Mouse (Mus musculus): ENCODE data around the gene Mmd2. TPM values are rescaled to one million over a fixed set of nuclear protein-coding genes. Genes with fewer than 3 reads are reported as not detected.

Gene Mmd2
- polyA plus RNA-seq, 1 experiment from 2014 or later = not detected

GRCm38 (mm10) chr5:142583616-142584126 is 24.9 kb downstream of the Mmd2 start:
- 70% methylated on average over 14 of the region's 14 CpGs for WGBS (ENCODE audit: missing documents)

GRCm38 (mm10) chr5:142581517-142581916 is 27.1 kb downstream of the Mmd2 start:
- Histone ChIP-seq H3K79me2 (ENCODE audit: inconsistent target) (no peaks in the 10 kb centered on the region), H3K4me3 (ENCODE audit: inconsistent target) (no peak overlapping the region), H3K27ac (no peak overlapping the region), H3K36me3 (ENCODE audit: inconsistent target) (no peaks in the 10 kb centered on the region)
- WGBS (ENCODE audit: missing documents) = 30% methylated on average over 5 of the region's 5 CpGs

More at GRCm38 (mm10) chr5:142583616-142584126, 24.9 kb downstream of the Mmd2 start:
- Histone ChIP-seq H3K79me2 (ENCODE audit: inconsistent target) (no peaks in the 10 kb centered on the region), H3K27ac (no peak overlapping the region), H3K4me3 (ENCODE audit: inconsistent target) (no peak overlapping the region), H3K36me3 (ENCODE audit: inconsistent target) (no peaks in the 10 kb centered on the region)

- 90% methylated on average over 10 of the region's 10 CpGs for WGBS (ENCODE audit: missing documents)
- H3K79me2 ChIP-seq (ENCODE audit: inconsistent target) = no peaks in the 10 kb centered on the region
- no peak overlapping the region for H3K27ac ChIP-seq
- H3K4me3 ChIP-seq (ENCODE audit: inconsistent target) = no peak overlapping the region
- H3K36me3 ChIP-seq (ENCODE audit: inconsistent target) = no peaks in the 10 kb centered on the region
Observed at GRCm38 (mm10) chr5:142578192-142578591, 30.4 kb downstream of the Mmd2 start.

GRCm38 (mm10) chr5:142576832-142577231 is 31.8 kb downstream of the Mmd2 start:
- WGBS (ENCODE audit: missing documents) = 81% methylated on average over 7 of the region's 7 CpGs
- H3K27ac ChIP-seq = no peak overlapping the region
- no peaks in the 10 kb centered on the region for H3K79me2 ChIP-seq (ENCODE audit: inconsistent target)
- H3K4me3 ChIP-seq (ENCODE audit: inconsistent target) = no peak overlapping the region
- no peaks in the 10 kb centered on the region for H3K36me3 ChIP-seq (ENCODE audit: inconsistent target)

GRCm38 (mm10) chr5:142574323-142575057 is 34.1 kb downstream of the Mmd2 start:
- H3K79me2 ChIP-seq (ENCODE audit: inconsistent target) = no peaks in the 10 kb centered on the region
- no peak overlapping the region for H3K27ac ChIP-seq
- H3K4me3 ChIP-seq (ENCODE audit: inconsistent target) = no peak overlapping the region
- H3K36me3 ChIP-seq (ENCODE audit: inconsistent target) = no peaks in the 10 kb centered on the region
- 76% methylated on average over 8 of the region's 8 CpGs for WGBS (ENCODE audit: missing documents)

- no peak overlapping the region for H3K27ac ChIP-seq
- no peak overlapping the region for H3K4me3 ChIP-seq (ENCODE audit: inconsistent target)
- H3K36me3 ChIP-seq (ENCODE audit: inconsistent target) = no peaks in the 10 kb centered on the region
- H3K79me2 ChIP-seq (ENCODE audit: inconsistent target) = no peaks in the 10 kb centered on the region
- 100% methylated on average over 1 of the region's 1 CpGs for WGBS (ENCODE audit: missing documents)
Observed at GRCm38 (mm10) chr5:142564606-142565005, 44.0 kb downstream of the Mmd2 start.

- H3K36me3 ChIP-seq (ENCODE audit: inconsistent target) = no peaks in the 10 kb centered on the region
- no peak overlapping the region for H3K4me3 ChIP-seq (ENCODE audit: inconsistent target)
- H3K79me2 ChIP-seq (ENCODE audit: inconsistent target) = no peaks in the 10 kb centered on the region
- WGBS (ENCODE audit: missing documents) = 55% methylated on average over 7 of the region's 7 CpGs
- no peak overlapping the region for H3K27ac ChIP-seq
Observed at GRCm38 (mm10) chr5:142560261-142560660, 48.3 kb downstream of the Mmd2 start.

- H3K27ac ChIP-seq = no peak overlapping the region
- H3K4me3 ChIP-seq (ENCODE audit: inconsistent target) = no peak overlapping the region
- no peaks in the 10 kb centered on the region for H3K79me2 ChIP-seq (ENCODE audit: inconsistent target)
- no peaks in the 10 kb centered on the region for H3K36me3 ChIP-seq (ENCODE audit: inconsistent target)
- 49% methylated on average over 7 of the region's 21 CpGs for WGBS (ENCODE audit: missing documents)
Observed at GRCm38 (mm10) chr5:142557397-142558067, 51.1 kb downstream of the Mmd2 start.

- WGBS (ENCODE audit: missing documents) = 89% methylated on average over 4 of the region's 4 CpGs
- Histone ChIP-seq H3K27ac (no peak overlapping the region), H3K36me3 (ENCODE audit: inconsistent target) (no peaks in the 10 kb centered on the region), H3K4me3 (ENCODE audit: inconsistent target) (no peak overlapping the region), H3K79me2 (ENCODE audit: inconsistent target) (no peaks in the 10 kb centered on the region)
Observed at GRCm38 (mm10) chr5:142556721-142557120, 51.9 kb downstream of the Mmd2 start.

- 68% methylated on average over 5 of the region's 5 CpGs for WGBS (ENCODE audit: missing documents)
Observed at GRCm38 (mm10) chr5:142555866-142556265, 52.7 kb downstream of the Mmd2 start.

GRCm38 (mm10) chr5:142550706-142551652 is 57.6 kb downstream of the Mmd2 start, which contains the start of gene Radil:
Radil (minus strand) TSS chr5:142551098.
- Histone ChIP-seq H3K36me3 (ENCODE audit: inconsistent target) (no peaks in the 10 kb centered on the region), H3K27ac (no peak within 1 kb of the TSS), H3K4me3 (ENCODE audit: inconsistent target) (no peak within 1 kb of the TSS), H3K79me2 (ENCODE audit: inconsistent target) (no peaks in the 10 kb centered on the region)
- WGBS (ENCODE audit: missing documents) = 5% methylated on average over 74 of the region's 80 CpGs

More at GRCm38 (mm10) chr5:142555866-142556265, 52.7 kb downstream of the Mmd2 start:
- no peaks in the 10 kb centered on the region for H3K36me3 ChIP-seq (ENCODE audit: inconsistent target)
- H3K79me2 ChIP-seq (ENCODE audit: inconsistent target) = no peaks in the 10 kb centered on the region
- H3K27ac ChIP-seq = no peak overlapping the region
- H3K4me3 ChIP-seq (ENCODE audit: inconsistent target) = no peak overlapping the region

GRCm38 (mm10) chr5:142549961-142550705 is 58.5 kb downstream of the Mmd2 start:
- no peak overlapping the region for H3K4me3 ChIP-seq (ENCODE audit: inconsistent target)
- WGBS (ENCODE audit: missing documents) = 19% methylated on average over 31 of the region's 31 CpGs
- H3K36me3 ChIP-seq (ENCODE audit: inconsistent target) = no peaks in the 10 kb centered on the region
- H3K79me2 ChIP-seq (ENCODE audit: inconsistent target) = no peaks in the 10 kb centered on the region
- H3K27ac ChIP-seq = no peak overlapping the region

GRCm38 (mm10) chr5:142549441-142549840 is 59.2 kb downstream of the Mmd2 start:
- H3K4me3 ChIP-seq (ENCODE audit: inconsistent target) = no peak overlapping the region
- H3K27ac ChIP-seq = no peak overlapping the region
- no peaks in the 10 kb centered on the region for H3K79me2 ChIP-seq (ENCODE audit: inconsistent target)
- 86% methylated on average over 9 of the region's 9 CpGs for WGBS (ENCODE audit: missing documents)
- no peaks in the 10 kb centered on the region for H3K36me3 ChIP-seq (ENCODE audit: inconsistent target)

- Histone ChIP-seq H3K36me3 (ENCODE audit: inconsistent target) (no peaks in the 10 kb centered on the region), H3K4me3 (ENCODE audit: inconsistent target) (no peak overlapping the region), H3K79me2 (ENCODE audit: inconsistent target) (no peaks in the 10 kb centered on the region), H3K27ac (no peak overlapping the region)
- WGBS (ENCODE audit: missing documents) = 83% methylated on average over 3 of the region's 3 CpGs
Observed at GRCm38 (mm10) chr5:142547066-142547465, 61.5 kb downstream of the Mmd2 start.

All from macrophage (primary cell).